Mouse (Mus musculus): ENCODE results near the gene Micu1.
A peak's percentile ranks its signal among the peaks of the same experiment; 100 is the strongest.

Micu1 gene

DNA sequence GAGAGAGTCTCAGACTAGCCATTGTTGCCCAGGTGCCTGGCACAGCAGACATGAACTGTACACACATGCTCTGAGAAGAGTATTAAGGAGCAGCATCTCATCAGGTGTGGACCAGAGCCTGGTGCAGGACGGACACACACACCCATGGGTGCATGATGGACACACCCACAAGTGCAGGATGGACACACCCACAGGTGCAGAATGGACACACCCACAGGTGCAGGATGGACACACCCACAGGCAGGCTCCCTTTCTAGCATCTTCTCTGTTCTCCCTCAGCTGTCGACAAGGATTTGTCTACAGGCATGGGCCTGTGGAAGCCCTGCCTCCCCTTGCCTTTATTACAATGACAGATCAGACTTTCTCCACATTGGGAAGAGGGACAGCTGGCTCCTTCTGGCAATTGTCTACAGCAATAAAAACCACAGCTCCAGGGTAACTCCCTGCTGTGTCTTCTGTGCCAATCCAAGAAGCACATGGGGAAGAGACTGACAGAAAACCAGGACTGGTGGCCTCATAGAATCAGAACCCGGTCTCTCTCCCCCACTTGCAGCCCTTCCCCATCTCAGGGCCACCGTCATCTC, 107.8 kb downstream of the Micu1 start:
- no peak for DNase-seq (ENCODE audit: low spot score in 2 of 2)

DNA sequence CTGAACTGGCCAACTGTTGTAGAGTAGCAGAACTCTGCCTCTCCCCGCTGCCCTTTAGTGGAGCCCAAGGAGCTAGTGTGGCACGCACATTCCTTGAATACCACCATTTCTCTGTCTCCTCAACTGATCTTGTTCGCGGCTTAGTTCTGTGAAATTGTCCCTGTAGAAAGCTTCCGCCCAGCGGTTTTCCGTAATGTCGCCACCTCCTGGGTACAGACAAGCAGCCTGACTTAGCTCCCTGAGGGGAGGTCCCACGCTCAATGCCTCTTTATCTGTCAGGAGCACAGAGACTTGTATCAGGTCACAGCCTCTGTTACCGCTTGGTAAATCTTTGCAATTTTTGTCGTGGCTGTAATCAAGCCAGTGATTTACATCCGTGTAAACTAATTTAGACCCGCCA, 110.7 kb downstream of the Micu1 start:
- no peak for DNase-seq (ENCODE audit: low spot score in 2 of 2)

DNA sequence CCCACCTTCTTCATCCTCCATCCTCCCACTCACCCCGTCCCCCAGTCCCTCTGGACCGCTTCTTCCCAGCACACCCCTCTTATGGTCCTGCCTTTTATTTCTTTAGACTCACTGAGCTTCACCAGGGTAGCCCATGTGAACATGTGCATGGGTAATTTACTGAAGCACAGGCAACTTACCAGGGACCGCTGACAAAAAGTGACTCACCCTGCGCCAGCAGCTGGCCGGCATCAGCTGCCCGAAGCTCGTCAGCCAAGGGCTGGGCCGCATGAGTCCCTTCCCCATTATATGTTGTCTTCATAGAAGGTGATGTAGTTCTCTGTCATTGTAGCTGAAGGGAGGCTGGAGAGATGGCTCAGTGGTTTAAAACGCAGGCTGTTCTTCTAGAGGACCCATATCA, 111.5 kb downstream of the Micu1 start:
- no peak for DNase-seq (ENCODE audit: low spot score in 2 of 2)

DNA sequence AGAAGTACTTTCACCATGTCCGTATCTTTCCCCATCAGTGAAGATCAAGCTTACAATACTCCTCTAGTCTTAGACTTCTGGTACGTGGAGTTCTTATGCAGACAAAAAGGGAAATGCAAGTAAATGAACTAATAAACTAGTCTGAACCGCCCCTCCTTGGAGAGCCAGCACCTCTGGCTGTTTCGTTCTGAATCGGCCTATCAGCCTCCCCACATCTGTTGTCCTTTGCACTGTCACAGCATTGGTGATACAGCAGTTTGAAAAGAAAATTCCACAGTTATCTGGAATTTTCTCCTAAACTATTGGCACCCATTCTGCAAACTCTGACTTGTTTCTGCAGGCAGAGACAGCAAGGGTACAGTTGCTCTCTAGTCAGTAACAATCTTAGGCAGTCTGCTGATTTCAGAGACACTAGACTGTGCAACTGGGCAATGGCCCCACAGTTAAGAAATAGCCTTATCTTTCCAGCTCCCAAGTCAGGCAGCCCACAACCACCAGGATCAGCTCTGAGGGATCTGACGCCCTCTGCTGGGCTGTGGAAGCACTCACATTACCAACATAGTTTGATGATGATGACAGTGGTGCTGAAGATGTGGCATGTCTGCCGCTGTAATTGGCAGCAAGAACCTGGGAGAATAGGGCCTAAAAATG, 112.4 kb downstream of the Micu1 start:
- peak; percentile 71 to 72 for DNase-seq (ENCODE audit: low spot score in 2 of 2)

DNA sequence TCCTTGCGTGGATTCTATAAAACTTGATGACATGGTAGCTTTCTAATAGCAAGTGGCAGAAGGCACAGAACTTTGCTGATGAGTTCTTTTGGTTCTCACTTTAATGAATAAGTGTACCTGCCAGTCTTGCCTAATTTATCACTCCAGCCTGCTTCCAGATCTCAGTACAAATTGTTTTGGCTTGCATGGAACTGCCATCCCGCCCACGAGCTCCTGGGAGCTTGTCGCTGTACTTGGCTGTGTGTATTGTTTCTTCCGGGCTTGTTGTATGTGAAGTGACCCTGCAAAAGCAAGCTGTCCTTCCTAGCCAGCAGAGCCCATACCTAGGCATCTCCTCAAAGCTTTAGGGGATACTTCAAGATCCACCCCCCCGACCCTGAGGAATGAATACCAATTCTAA, 114.3 kb downstream of the Micu1 start:
- DNase-seq (ENCODE audit: low spot score in 2 of 2), result no peak

DNA sequence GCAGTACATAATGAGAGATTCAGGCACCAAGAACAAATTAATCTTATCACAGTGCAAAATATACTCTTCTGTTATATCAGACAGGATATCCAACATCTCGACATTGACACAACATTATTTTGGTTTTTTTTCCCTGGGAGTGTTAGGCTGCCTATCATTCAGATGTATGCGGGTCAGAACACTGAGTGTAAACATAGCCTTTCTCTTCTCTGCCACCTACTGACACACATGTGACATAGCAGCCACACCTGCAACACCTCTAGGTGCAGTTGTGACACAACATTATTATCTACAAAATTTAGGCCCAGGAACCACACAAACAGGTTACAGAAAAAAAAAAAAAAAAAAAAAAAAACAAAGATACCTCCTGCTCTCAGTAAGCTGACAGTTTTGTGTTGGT, 115.3 kb downstream of the Micu1 start:
- no peak for DNase-seq (ENCODE audit: low spot score in 2 of 2)

DNA sequence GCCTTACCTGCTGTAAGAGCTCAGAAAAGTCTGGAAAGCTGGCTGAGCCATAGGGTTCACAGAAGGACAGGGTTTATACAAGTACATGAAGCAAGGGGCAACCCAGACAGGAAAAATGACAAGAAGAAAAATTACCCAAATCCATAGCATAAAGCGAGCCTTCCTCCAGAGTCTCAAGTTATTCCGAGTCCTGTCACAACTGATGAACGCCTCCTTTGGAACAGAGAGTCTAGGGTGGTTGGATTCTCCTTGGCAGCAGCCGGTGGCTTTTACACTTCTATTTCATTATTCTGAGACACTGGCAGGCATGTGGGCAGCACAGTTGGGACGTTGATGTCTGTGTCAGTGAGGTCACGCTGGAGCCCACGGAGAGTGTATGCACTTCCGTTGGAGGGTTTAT, 115.7 kb downstream of the Micu1 start:
- DNase-seq (ENCODE audit: low spot score in 2 of 2), result no peak

DNA sequence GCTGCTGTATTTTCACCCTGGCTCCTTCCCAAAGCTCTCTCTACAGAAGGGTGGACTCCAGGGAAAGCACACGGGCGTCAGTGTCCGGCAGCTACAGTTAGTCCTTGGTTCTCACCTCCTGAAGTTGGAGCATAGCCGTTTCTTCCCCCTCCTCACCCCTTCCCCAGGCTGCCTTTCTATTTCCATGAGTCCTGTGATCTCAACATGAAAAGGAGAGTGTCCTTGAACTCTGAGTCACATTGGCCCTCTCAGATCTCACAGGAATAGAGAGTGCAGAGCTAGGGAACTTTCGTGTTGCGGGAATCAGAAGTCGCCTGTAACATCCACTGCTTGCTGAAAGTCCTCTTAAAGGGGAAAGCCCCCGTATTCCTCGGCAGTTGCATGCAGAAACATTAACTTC, 116.9 kb downstream of the Micu1 start:
- DNase-seq (ENCODE audit: low spot score in 2 of 2), result no peak

DNA sequence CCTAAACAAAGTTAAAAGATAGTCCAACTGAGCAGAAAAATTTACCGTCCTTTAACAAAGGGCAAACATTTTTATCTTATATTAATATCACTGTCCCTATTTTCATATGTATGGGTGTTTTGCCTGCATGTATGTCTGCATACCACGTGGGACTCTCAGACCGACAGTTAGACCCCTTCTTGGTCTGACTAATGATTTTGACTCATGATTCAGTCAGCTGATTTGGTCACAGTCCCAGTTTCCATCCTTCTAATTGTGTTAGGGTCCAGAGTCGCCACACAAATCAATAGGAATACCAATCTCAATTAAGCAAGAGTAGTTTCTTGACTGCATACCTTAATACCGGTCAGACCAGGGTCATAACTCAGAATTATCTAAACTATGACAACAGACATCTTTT, 118.6 kb downstream of the Micu1 start:
- DNase-seq (ENCODE audit: low spot score in 2 of 2), result no peak

DNA sequence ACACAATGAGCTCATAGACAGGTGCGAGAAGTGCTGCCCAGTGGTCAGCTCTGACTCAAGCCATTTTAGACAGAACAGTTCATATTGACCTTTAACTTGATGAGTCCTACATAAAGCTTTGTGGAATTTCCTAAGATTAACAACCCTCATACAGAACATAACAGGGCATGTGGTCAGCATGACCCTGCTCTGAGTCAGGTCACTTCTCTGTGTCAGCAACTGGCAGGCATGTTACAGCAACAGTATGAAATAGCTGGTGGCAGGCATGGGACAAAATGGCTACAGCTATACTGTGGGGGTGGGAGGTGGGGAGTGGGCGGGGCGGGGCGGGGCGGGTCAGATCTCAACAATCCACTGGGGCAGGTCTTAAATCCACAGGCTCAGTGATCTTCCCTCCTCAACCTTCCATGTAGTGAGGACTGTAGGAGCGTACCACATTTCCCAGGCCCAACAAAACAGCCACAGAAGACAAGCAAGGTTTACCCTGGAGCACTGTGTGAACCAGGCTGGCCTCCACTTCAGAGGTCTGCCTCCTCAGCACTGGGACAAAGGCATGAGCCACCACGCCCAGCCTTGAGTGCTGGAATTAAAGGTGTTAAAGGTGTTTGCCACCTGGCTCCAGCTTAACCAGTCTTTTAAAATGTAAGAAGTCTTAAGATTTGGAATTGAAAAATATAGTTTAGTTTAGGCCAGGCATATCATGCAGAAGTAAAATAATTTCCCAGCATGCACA, 119.2 kb downstream of the Micu1 start:
- DNase-seq (ENCODE audit: low spot score in 2 of 2), result no peak

DNA sequence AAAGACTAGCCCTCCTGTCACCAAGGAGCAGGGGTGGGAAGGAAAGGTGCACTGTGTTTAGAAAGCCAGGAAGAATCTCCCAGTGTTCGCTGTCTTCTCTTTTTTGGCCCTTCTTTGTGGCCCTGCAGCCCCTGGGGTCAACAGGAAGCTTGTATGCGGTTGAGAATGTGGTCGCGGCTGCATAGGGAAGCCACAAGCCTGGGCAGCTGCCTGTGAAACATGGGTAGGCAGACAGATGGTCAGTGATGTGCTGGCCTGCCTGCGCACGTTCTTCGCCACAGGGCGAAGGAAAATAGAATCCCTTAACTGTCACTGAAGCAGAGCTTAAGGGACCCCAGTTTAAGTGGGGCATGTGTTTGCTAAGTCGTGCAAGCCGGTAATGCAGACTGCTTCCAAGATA, 120.6 kb downstream of the Micu1 start:
- no peak for DNase-seq (ENCODE audit: low spot score in 2 of 2)

DNA sequence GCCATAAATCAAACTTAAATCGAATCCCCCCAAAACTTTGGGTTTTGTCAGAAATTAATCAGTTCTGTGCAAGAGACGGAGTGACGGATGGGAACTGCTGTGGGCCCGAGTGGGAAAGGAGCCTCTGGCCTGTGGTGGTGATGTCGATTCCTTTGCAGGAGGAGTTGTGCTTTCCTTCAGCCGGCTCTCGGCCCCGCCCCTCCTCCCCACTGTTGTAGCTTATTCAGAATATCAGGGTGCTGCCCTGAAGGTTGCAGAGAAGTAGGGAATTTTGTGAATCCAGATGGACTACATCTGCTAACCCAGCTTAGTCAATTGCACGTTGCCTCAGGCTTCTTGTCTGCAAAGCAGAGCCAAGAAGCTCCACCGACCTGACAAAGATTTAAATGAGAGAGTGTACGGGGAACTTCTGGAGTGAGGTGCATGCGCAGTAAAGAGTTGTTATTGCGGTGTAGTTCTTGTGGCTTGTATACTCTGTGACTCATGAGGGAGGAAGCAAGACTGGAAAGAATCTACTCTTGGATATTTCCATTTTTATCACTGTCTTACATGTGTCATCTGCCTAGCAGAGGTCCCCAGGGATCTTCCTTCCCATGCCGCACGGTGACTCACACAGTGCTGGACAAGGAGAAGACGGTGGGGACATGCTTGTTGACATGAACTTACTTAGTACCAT, 123.0 kb downstream of the Micu1 start:
- no peak for DNase-seq (ENCODE audit: low spot score in 2 of 2)

DNA sequence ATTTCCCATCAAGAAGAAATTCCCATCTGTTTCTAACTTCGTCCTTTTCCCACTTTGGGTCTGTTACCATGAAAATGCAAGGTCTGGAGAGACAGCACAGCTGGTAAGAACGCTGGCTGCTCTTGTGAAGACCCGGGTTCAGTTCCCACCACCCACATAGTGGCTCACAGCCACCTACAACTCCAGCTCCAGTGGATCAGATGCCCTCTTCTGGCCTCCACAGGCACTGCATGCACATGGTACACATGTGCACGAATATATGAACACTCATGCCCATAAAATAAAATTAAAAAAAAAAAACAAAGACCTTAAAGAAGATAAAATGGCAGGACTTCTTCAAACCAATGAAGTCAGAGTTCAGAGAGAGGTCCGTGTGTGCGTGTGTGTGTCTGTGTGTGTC, 127.6 kb downstream of the Micu1 start:
- DNase-seq (ENCODE audit: low spot score in 2 of 2), result no peak

DNA sequence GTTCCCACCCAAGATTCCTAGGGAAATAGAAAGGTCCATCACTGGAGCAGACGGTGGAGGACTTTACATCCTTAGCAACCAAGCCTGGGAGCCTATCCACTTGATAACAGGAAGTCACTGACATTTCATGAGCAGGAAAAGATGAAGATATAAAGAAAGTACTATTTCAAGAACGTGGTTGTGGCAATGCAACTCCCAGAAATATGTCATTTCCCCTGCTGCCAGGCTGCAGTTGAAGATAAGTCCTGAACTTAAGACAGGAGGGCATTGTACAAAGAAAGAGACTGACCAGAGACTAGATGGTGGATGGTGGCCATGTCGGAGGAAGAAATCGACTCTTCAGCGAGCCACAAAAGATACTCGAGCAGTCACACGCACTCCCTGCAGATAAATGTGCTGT, 129.7 kb downstream of the Micu1 start:
- DNase-seq (ENCODE audit: low spot score in 2 of 2), result no peak

DNA sequence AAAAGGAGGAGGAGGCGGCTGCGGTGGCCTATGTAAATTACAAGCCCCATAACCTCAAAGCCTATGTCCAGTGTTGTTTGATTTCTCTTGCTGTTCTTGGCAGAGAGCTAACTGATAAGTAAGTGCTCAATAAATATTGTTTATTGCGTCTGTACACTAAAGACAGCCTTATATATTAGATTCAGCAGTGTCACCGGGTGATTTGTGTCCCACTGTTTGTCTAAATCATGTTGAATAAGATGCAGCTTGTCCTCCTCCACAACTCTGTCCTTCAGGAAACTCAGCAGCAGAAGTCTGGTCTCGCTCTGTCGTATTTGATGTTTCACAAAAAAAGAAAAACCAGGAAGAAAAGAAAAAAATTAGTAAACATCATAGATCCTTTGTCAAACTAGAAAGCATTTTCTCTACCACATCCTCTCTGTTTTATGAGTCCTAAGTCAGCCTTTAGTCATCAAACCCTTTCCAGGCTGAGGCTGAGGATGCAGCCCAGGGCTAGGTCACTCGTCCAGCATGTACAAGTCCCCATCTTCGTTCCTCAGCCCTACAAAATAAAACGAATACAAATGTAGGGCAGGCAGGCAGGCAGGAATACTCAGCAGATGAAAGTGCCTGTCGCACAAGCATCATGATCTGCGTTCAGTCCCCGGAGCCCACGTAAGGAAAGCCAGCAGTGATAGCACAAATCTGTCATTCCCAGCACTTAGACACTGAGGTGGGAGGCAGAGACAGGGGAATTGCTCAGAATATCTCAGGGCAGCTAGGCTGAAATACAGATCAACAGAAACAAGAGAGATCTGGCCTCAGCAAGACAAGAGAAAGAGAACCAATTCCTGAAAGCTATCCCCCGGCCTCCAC, 133.3 kb downstream of the Micu1 start:
- DNase-seq (ENCODE audit: low spot score in 2 of 2), result no peak

DNA sequence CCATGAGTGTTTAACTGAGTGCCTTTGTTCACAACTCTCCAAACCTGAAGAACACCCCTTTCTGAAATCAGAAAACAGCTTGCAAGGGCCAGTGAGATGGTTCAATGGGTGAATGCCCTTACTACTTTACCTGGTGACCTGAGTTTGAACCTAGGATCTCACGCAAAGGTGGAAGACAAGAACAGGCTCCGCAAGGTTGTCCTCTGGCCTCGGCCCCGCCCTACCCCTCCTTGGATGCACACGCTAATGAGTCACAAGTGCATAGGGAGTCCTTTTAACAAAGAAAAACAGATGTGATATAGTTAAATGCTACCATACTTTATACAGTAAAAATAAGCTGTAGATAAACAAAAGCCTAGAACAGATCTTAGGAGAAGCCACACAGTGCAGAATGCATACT, 135.2 kb downstream of the Micu1 start:
- DNase-seq (ENCODE audit: low spot score in 2 of 2), result no peak

DNA sequence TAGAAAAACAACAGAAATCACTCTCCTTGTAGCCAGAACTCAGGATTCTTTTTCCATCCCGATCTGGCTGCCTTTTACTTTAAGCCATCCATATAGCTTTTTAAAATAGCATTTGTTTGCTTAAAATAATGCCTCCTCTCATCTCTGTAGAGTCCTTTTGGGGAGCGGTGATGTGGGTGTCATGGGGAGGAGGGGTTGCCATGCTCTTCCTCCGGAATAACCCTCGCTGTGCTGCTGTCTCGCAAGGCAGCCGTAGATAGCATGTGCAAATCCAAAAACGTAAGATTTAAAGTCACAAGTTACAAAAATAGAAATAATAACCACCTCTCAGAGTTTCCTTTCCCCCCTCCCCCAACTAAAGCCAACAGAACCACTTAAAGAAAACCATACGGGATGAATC, 139.2 kb downstream of the Micu1 start:
- peak in 1 of 2 experiments; percentile 66 for DNase-seq (ENCODE audit: low spot score in 2 of 2)

DNA sequence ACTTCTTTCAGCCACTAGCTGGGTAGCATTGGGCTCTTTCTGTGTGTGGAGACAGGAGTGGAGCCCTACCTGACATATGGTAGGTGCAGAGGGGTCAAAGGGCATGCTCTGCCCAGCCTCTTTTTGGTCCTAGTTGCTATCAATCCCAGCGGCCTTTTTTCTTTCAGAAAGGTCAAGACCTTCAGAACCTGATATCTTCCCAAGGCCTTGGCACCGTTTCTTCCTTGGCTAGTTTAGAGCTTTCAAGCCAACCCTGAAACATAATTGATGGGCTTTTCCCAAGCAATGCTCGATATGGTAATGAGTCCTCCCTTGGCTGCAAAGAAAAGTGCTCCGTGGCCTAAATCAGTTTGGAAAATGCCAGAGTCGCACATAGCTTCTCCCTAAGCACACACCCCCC, 140.8 kb downstream of the Micu1 start:
- DNase-seq (ENCODE audit: low spot score in 2 of 2), result no peak

DNA sequence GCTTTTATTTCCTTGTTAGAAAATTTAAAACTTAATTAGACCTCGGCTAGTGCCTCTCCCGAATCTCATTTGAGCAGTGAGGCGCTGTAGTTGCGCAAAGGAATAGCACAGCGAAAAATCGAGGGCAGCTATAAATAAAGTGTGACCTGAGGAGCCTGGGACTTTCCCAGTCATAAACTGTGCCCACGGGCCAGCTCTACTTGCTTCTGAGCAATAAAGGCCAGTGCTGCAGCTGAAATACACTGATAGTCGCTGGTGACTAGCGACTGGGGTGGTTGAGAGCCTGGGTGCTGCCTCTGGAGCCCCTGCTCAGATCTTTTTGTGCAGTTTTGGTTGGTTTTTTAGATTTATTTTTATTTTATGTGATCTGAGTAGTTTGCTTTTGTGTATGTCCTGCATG, 142.4 kb downstream of the Micu1 start:
- DNase-seq (ENCODE audit: low spot score in 2 of 2), result no peak

DNA sequence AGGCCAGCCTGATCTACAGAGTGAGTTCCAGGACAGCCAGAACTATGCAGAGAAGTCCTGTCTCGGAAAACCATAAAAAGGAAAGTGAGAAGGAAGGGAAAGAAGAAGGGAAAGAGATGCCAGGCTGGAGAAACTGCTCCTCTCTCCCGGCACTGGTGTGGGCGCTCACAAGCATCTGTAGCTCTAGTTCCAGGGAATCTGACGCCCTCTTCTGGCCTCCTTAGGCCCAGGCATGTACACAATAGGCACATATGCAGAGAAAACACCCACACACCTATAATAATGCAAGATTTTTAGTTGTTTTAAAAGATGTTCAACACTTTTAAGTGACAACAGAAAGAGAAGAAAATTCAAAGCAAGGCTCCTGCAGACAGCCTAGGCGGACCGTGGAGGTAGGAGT, 144.1 kb downstream of the Micu1 start:
- DNase-seq (ENCODE audit: low spot score in 2 of 2), result peak; percentile 62 to 64

DNA sequence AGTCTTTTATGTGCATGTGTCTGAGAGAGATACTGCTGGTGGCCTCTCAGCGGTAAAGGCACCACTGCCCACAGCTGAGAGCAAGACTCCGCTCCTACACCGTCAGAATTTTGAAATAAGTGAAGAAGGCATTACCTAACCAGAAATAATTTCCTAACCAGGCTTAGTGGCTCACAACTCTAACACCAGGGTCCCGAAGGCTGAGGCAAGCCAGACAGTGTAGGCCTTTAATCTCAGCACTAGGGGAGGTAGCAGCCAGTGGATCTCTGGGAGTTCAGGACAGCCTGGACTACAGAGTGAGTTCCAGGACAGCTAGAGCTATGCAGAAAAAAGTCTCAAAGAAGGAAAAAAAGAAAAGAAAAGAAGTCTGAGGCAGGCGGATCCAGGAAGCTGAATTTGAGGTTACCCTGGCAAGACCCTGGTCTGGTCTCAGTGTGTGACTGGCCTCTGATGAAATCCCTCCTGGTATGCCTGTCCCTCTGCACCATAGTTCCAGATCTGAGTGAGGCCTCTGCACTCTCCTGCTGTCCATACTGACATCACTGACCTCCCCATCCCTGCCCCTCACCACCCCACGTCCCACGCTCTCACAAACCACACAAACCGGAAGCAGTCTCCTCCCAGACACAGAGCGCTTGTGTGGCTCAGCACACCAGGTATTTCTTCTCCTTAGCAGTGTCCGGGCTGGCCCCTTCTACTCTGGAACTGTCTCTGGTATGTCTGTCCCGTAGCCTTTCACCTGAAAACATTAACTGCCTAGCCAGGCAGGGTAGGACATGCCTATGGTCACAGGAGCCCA, 146.0 kb downstream of the Micu1 start:
- DNase-seq (ENCODE audit: low spot score in 2 of 2), result no peak
